Mouse (Mus musculus) ES-E14 (cell line): ENCODE data around the gene Mfap2.

Experiments used
- MAFK ChIP-seq: IDR thresholded peaks from 2 replicates; pipeline ENCODE4 v1.6.1; 2014; ENCODE audit warnings: mild to moderate bottlenecking, low read depth, low read length, inconsistent platforms; ENCODE audit not compliant: insufficient read depth
- ZC3H11A ChIP-seq: IDR thresholded peaks from 2 replicates; pipeline ENCODE4 v1.6.1; 2012; ENCODE audit warnings: low read depth, mild to moderate bottlenecking, inconsistent platforms, low read length, borderline replicate concordance
- ZNF384 ChIP-seq: IDR thresholded peaks from 2 replicates; pipeline ENCODE4 v1.6.1; 2012; ENCODE audit warnings: low read depth, low read length, inconsistent platforms

- TF ChIP-seq ZNF384, result no peak
- no peak for TF ChIP-seq ZC3H11A
- TF ChIP-seq MAFK, result no peak
Observed at GRCm38 (mm10) chr4:141030541-141031206, 20.5 kb downstream of the Mfap2 start.
